Mouse (Mus musculus): ENCODE measurements at regions not wholly inside any gene's neighbourhood (a gene's known extent, or its start where the extent isn't known, plus 50 kb on each side); places are given as distances from the start of the nearest gene placed in this dataset.

GRCm38 (mm10) chr12:91910529-91910928 lies 61.6 kb upstream of the Sel1l start:
- intact Hi-C loops (cut with DNase I; ENCODE audit: low total_unique reads): no loop called here
- no peak for DNase-seq
